ENCODE assay signal across 12 mouse cellular contexts in the genomic region with DNA sequence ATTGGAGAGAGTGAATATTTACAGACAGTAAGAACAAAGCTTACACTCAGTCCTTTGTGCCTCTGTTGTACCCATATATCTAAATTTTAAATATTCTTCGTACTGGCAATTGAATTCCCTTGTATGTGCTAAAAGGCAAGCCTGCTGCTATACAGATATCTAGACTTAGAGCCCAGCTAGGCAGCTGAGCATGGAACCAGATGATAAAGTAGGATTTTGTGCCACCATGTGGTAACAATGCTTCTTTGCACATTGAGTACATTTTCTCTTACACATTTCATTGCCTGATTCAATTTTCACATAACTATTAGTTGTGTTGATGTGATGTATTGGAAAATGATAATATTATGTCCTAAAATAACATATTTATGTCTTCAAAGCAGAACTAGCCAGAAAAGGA.
DNase-seq lines count a peak whose midpoint lies in the region; ATAC-seq and TF ChIP-seq lines count a peak whose summit lies in the region.
"Had no signal": no experiment of that assay in that cellular context is flagged by ENCODE, and none has a peak within 500 bp of the region (broad histone marks: within the 10 kb centered on the region; RNA-seq: fewer than 3 reads in every experiment).

No protein-coding gene starts in this region.

- 73% methylated on average over 1 of the region's 1 CpGs for WGBS in midbrain, embryonic 13.5 days

- TF ChIP-seq CTCF in brain, embryonic 14.5 days (IDR thresholded peaks at IDR 0.05; ENCODE audit: borderline replicate concordance, extremely low read depth, insufficient read depth, insufficient read length) = peak; percentile 39; the same call in 1 of the 2 replicates

- H3K4me3 ChIP-seq in midbrain, embryonic 13.5 days (replicated peaks) = no peak overlapping the region
- H3K4me3 ChIP-seq: neural tube, embryonic 13.5 days had no signal

- TF ChIP-seq POLR2A in brain, embryonic 14.5 days (IDR thresholded peaks at IDR 0.05; ENCODE audit: borderline replicate concordance, extremely low read depth, insufficient read depth, insufficient read length, poor library complexity, severe bottlenecking) = no peak

- H3K27me3 ChIP-seq in midbrain, embryonic 13.5 days = no peaks in the 10 kb centered on the region
- H3K27me3 ChIP-seq: neural tube, embryonic 13.5 days had no signal

- no peaks in the 10 kb centered on the region for H3K4me1 ChIP-seq in midbrain, embryonic 13.5 days (replicated peaks)
- H3K4me1 ChIP-seq: neural tube, embryonic 13.5 days had no signal

- ATAC-seq in midbrain, embryonic 13.5 days = 0 out of 2 replicates have a peak, but pooled peaks have one; percentile 34

- H3K36me3 ChIP-seq in midbrain, embryonic 13.5 days = no peaks in the 10 kb centered on the region
- H3K36me3 ChIP-seq: neural tube, embryonic 13.5 days had no signal

- H3K9me3 ChIP-seq in midbrain, embryonic 13.5 days = no peaks in the 10 kb centered on the region
- H3K9me3 ChIP-seq: neural tube, embryonic 13.5 days had no signal

- peak; percentile 61 for DNase-seq in embryo, embryonic 10 days (ENCODE audit: low spot score)
- no peak for DNase-seq in embryo, embryonic 9.5 days (ENCODE audit: extremely low spot score)
- peak; percentile 9 for DNase-seq in layer of hippocampus, adult 9-10 months (ENCODE audit: low spot score)
- no peak for DNase-seq in layer of hippocampus, adult 8-10 months (ENCODE audit: low spot score in 2 of 2)
- peak; percentile 71 for DNase-seq in brain, embryonic 14.5 days (ENCODE audit: low read depth)
- DNase-seq in thymus, postnatal 36 days = no peak
- no peak for DNase-seq in thymus, postnatal 14 days
- DNase-seq: B cell, adult 2 months; cerebellum, adult 8-10 months; gastrocnemius, postnatal 25 days had no signal

- no peak overlapping the region for H3K9ac ChIP-seq in midbrain, embryonic 13.5 days (replicated peaks)
- H3K9ac ChIP-seq: neural tube, embryonic 13.5 days had no signal

- H3K27ac ChIP-seq in midbrain, embryonic 13.5 days = no peak overlapping the region
- H3K27ac ChIP-seq: neural tube, embryonic 13.5 days had no signal

- no peak overlapping the region for H3K4me2 ChIP-seq in midbrain, embryonic 13.5 days (replicated peaks)
- H3K4me2 ChIP-seq: neural tube, embryonic 13.5 days had no signal

Comparison
In these comparisons a context has a peak if more than half of its experiments do, and no peak if none do; other contexts are left out.
1. DNase-seq: peak in embryo, embryonic 10 days (single experiment), layer of hippocampus, adult 9-10 months (single experiment) and brain, embryonic 14.5 days (single experiment); none in embryo, embryonic 9.5 days (single experiment), layer of hippocampus, adult 8-10 months (0 of 2), thymus, postnatal 36 days (0 of 2) and thymus, postnatal 14 days (single experiment).